Comparison of ENCODE assay signal across 16 mouse cellular contexts in genomic region chrX:122165179-122165578, GRCm38 (mm10).
DNase-seq lines count a peak whose midpoint lies in the region; TF ChIP-seq lines count a peak whose summit lies in the region.
"Had no signal": no experiment of that assay in that cellular context is flagged by ENCODE, and none has a peak within 500 bp of the region (broad histone marks: within the 10 kb centered on the region; RNA-seq: fewer than 3 reads in every experiment).

No protein-coding gene starts in this region.

- DNase-seq in layer of hippocampus, adult 2 months (ENCODE audit: low spot score in 2 of 2) = no peak
- no peak for DNase-seq in layer of hippocampus, adult 11-12 months (ENCODE audit: low spot score)
- no peak for DNase-seq in CH12.LX (ENCODE audit: extremely low read depth)
- DNase-seq in MEL (ENCODE audit: low read depth, low spot score) = peak; percentile 52
- DNase-seq in forelimb bud, embryonic 11.5 days (ENCODE audit: low read depth, low spot score) = peak; percentile 0
- DNase-seq in adrenal gland, adult 8-10 months = no peak
- DNase-seq in cerebellum, postnatal 25 days = no peak
- DNase-seq: adrenal gland, postnatal 14 days; cerebellum, adult 11-12 months; gastrocnemius, adult 2 months; kidney, adult 2 months had no signal

- peak; percentile 70 for TF ChIP-seq CTCF in layer of hippocampus, adult 2 months (conservative IDR thresholded peaks at IDR 0.05)
- TF ChIP-seq CTCF in CH12.LX (conservative IDR thresholded peaks at IDR 0.05 in 1 of 2, IDR thresholded peaks at IDR 0.05 in 1 of 2; ENCODE audit: low read depth in 2 of 2, low read length in 2 of 2) (no peak), MEL (IDR thresholded peaks at IDR 0.05 in 2 of 3, conservative IDR thresholded peaks at IDR 0.05 in 1 of 3; ENCODE audit: control insufficient read depth in 1 of 3, insufficient read depth in 1 of 3, low read depth in 2 of 3, low read length in 3 of 3, poor library complexity in 1 of 3, severe bottlenecking in 1 of 3) (peak in 2 of 3 experiments; percentile 26 to 71; a peak in 3 of 6 replicates)

- in situ Hi-C loops in CH12.LX (cut with MboI; ENCODE audit: low pct_ligation_motif_present, low pct_unique_long_range_greater_than_20kb, low sequenced_read_pairs) = no loop called here

- H3K36me3 ChIP-seq in CH12.LX (replicated peaks in 1 of 2; ENCODE audit: control insufficient read depth in 1 of 2, insufficient read depth in 1 of 2, low read length in 1 of 2) (no peaks in the 10 kb centered on the region), MEL (ENCODE audit: control insufficient read depth in 1 of 2, insufficient read depth in 2 of 2, low read length in 2 of 2) (no peaks in the 10 kb centered on the region)
- H3K36me3 ChIP-seq: embryonic facial prominence, embryonic 12.5 days; forebrain, embryonic 10.5 days; heart, embryonic 12.5 days; stomach, embryonic 15.5 days had no signal

- H3K4me1 ChIP-seq in CH12.LX (ENCODE audit: control insufficient read depth in 1 of 2, insufficient read depth in 2 of 2) (no peaks in the 10 kb centered on the region), MEL (ENCODE audit: control insufficient read depth in 1 of 2, insufficient read depth in 2 of 2, low read length in 2 of 2) (no peaks in the 10 kb centered on the region)
- H3K4me1 ChIP-seq: embryonic facial prominence, embryonic 12.5 days; forebrain, embryonic 10.5 days; heart, embryonic 12.5 days; megakaryocyte, embryonic 14.5 days; stomach, embryonic 15.5 days had no signal

- TF ChIP-seq RAD21 in CH12.LX (IDR thresholded peaks at IDR 0.05; ENCODE audit: low read depth, low read length) = peak; percentile 1
- peak; percentile 91 for TF ChIP-seq RAD21 in MEL (IDR thresholded peaks at IDR 0.05; ENCODE audit: low read depth, low read length)

- H3K4me3 ChIP-seq in layer of hippocampus, adult 2 months = no peak overlapping the region
- no peak overlapping the region for H3K4me3 ChIP-seq in CH12.LX (replicated peaks in 1 of 3; ENCODE audit: low read depth in 2 of 3, low read length in 2 of 3, poor library complexity in 1 of 3)
- H3K4me3 ChIP-seq in MEL (ENCODE audit: control insufficient read depth in 1 of 2, insufficient read depth in 1 of 2, low read depth in 2 of 2, low read length in 2 of 2) = no peak overlapping the region
- H3K4me3 ChIP-seq: embryonic facial prominence, embryonic 12.5 days; forebrain, embryonic 10.5 days; gastrocnemius, adult 2 months; heart, embryonic 12.5 days; megakaryocyte, embryonic 14.5 days; stomach, embryonic 15.5 days had no signal

- TF ChIP-seq EP300 in CH12.LX (IDR thresholded peaks at IDR 0.05; ENCODE audit: low read length) = no peak
- no peak for TF ChIP-seq EP300 in MEL (IDR thresholded peaks at IDR 0.05; ENCODE audit: low read depth in 1 of 2, low read length in 2 of 2)

- dilution Hi-C loops in CH12.LX (cut with MboI; ENCODE audit: extremely low pct_ligation_motif_present, extremely low pct_unique_long_range_greater_than_20kb, low sequenced_read_pairs) = no loop called here

- TF ChIP-seq POLR2A in CH12.LX (IDR thresholded peaks at IDR 0.05; ENCODE audit: low read depth, low read length) = no peak
- no peak for TF ChIP-seq POLR2A in MEL (IDR thresholded peaks at IDR 0.05; ENCODE audit: control insufficient read depth in 1 of 2, insufficient read depth in 1 of 2, low read depth in 1 of 2, low read length in 2 of 2, poor library complexity in 1 of 2)

- H3K9me3 ChIP-seq in CH12.LX (replicated peaks; ENCODE audit: low read length) (no peaks in the 10 kb centered on the region), MEL (replicated peaks; ENCODE audit: insufficient read depth, low read length) (no peaks in the 10 kb centered on the region)
- H3K9me3 ChIP-seq: embryonic facial prominence, embryonic 12.5 days; forebrain, embryonic 10.5 days; heart, embryonic 12.5 days; megakaryocyte, embryonic 14.5 days; stomach, embryonic 15.5 days had no signal

- H3K27me3 ChIP-seq in CH12.LX (replicated peaks) = no peaks in the 10 kb centered on the region
- H3K27me3 ChIP-seq in MEL (ENCODE audit: control insufficient read depth in 1 of 2, insufficient read depth in 2 of 2, low read length in 2 of 2) = no peaks in the 10 kb centered on the region
- H3K27me3 ChIP-seq: embryonic facial prominence, embryonic 12.5 days; heart, embryonic 12.5 days; megakaryocyte, embryonic 14.5 days; stomach, embryonic 15.5 days had no signal

- no peak overlapping the region for H3K27ac ChIP-seq in layer of hippocampus, adult 2 months
- H3K27ac ChIP-seq in CH12.LX (ENCODE audit: insufficient read depth, low read depth) = no peak overlapping the region
- no peak overlapping the region for H3K27ac ChIP-seq in MEL (ENCODE audit: control insufficient read depth, low read depth, low read length)
- H3K27ac ChIP-seq: embryonic facial prominence, embryonic 12.5 days; forebrain, embryonic 10.5 days; gastrocnemius, adult 2 months; stomach, embryonic 15.5 days had no signal

- H3K9ac ChIP-seq in CH12.LX (ENCODE audit: insufficient read depth, low read depth) = no peak overlapping the region
- H3K9ac ChIP-seq in MEL (ENCODE audit: control insufficient read depth, low read depth, low read length, poor library complexity, severe bottlenecking) = no peak overlapping the region
- H3K9ac ChIP-seq: embryonic facial prominence, embryonic 12.5 days; heart, embryonic 12.5 days; stomach, embryonic 15.5 days had no signal

- no peaks in the 10 kb centered on the region for H3K79me2 ChIP-seq in CH12.LX (replicated peaks; ENCODE audit: control insufficient read depth, extremely low read depth, insufficient read depth, poor library complexity, severe bottlenecking)
- H3K79me2 ChIP-seq in MEL (ENCODE audit: control insufficient read depth, insufficient read depth, low read length, poor library complexity) = no peaks in the 10 kb centered on the region

- no peak overlapping the region for H3K4me2 ChIP-seq in CH12.LX (ENCODE audit: insufficient read depth, low read depth, poor library complexity, severe bottlenecking)
- H3K4me2 ChIP-seq: embryonic facial prominence, embryonic 12.5 days; heart, embryonic 12.5 days; stomach, embryonic 15.5 days had no signal

TF ChIP-seq in CH12.LX, 34 proteins besides CTCF, POLR2A, EP300 and RAD21:
- TF ChIP-seq NELFE (IDR thresholded peaks at IDR 0.05; ENCODE audit: low read depth, low read length) (no peak), MEF2A (IDR thresholded peaks at IDR 0.05; ENCODE audit: borderline replicate concordance, low read depth, low read length) (no peak), CHD1 (IDR thresholded peaks at IDR 0.05; ENCODE audit: low read depth, low read length) (no peak), POLR2AphosphoS2 (IDR thresholded peaks at IDR 0.05; ENCODE audit: low read depth, low read length) (no peak), CHD2 (IDR thresholded peaks at IDR 0.05; ENCODE audit: low read length) (no peak), SMC3 (IDR thresholded peaks at IDR 0.05; ENCODE audit: low read depth, low read length) (no peak), HCFC1 (IDR thresholded peaks at IDR 0.05; ENCODE audit: low read depth, low read length) (no peak), USF2 (conservative IDR thresholded peaks at IDR 0.05; ENCODE audit: low read depth, low read length) (no peak), MAX (IDR thresholded peaks at IDR 0.05; ENCODE audit: low read length) (no peak), MYC (IDR thresholded peaks at IDR 0.05; ENCODE audit: low read depth, low read length) (no peak), USF1 (IDR thresholded peaks at IDR 0.05; ENCODE audit: low read depth, low read length) (no peak)
TF ChIP-seq in CH12.LX: peak in this region for 0.

TF ChIP-seq in MEL, 35 proteins besides CTCF, POLR2A, EP300 and RAD21:
- TF ChIP-seq KAT2A (conservative IDR thresholded peaks at IDR 0.05; ENCODE audit: low read depth, low read length) (no peak), GATA1 (IDR thresholded peaks at IDR 0.05; ENCODE audit: low read depth, low read length) (no peak), SMC3 (IDR thresholded peaks at IDR 0.05; ENCODE audit: low read depth, low read length) (peak; percentile 71), MAX (IDR thresholded peaks at IDR 0.05; ENCODE audit: low read length) (no peak), ZMIZ1 (IDR thresholded peaks at IDR 0.05; ENCODE audit: low read depth, low read length) (no peak), ELF1 (IDR thresholded peaks at IDR 0.05; ENCODE audit: low read depth, low read length) (no peak), ETS1 (IDR thresholded peaks at IDR 0.05; ENCODE audit: low read depth, low read length) (no peak), TCF12 (IDR thresholded peaks at IDR 0.05; ENCODE audit: low read depth, low read length) (no peak), JUND (IDR thresholded peaks at IDR 0.05; ENCODE audit: low read depth, low read length) (no peak), GABPA (IDR thresholded peaks at IDR 0.05; ENCODE audit: low read depth, low read length) (no peak), SIN3A (IDR thresholded peaks at IDR 0.05; ENCODE audit: low read length) (no peak), BHLHE40 (IDR thresholded peaks at IDR 0.05; ENCODE audit: borderline replicate concordance, low read depth, low read length) (no peak), ZC3H11A (IDR thresholded peaks at IDR 0.05; ENCODE audit: low read depth, low read length) (peak; percentile 77), USF2 (IDR thresholded peaks at IDR 0.05; ENCODE audit: borderline replicate concordance in 1 of 2, insufficient read depth in 1 of 2, low read depth in 1 of 2, low read length in 2 of 2) (no peak), MAFK (IDR thresholded peaks at IDR 0.05; ENCODE audit: borderline replicate concordance, low read depth, low read length) (no peak), RCOR1 (IDR thresholded peaks at IDR 0.05; ENCODE audit: low read depth, low read length) (no peak), POLR2AphosphoS2 (IDR thresholded peaks at IDR 0.05; ENCODE audit: low read length) (no peak), MEF2A (IDR thresholded peaks at IDR 0.05; ENCODE audit: extremely low read depth, insufficient replicate concordance, low read depth, low read length, poor library complexity, severe bottlenecking) (no peak), TAL1 (IDR thresholded peaks at IDR 0.05; ENCODE audit: low read length) (no peak), MXI1 (IDR thresholded peaks at IDR 0.05; ENCODE audit: low read depth, low read length) (no peak), CHD1 (IDR thresholded peaks at IDR 0.05; ENCODE audit: low read depth, low read length) (no peak), NELFE (IDR thresholded peaks at IDR 0.05; ENCODE audit: low read depth, low read length) (no peak), MYB (IDR thresholded peaks at IDR 0.05; ENCODE audit: low read depth, low read length) (no peak), ZNF384 (IDR thresholded peaks at IDR 0.05; ENCODE audit: low read depth, low read length) (peak; percentile 30; the same call in 1 of the 2 replicates), MAZ (IDR thresholded peaks at IDR 0.05; ENCODE audit: low read depth, low read length) (no peak), E2F4 (IDR thresholded peaks at IDR 0.05; ENCODE audit: borderline replicate concordance, low read depth, low read length) (no peak)

Comparison
In these comparisons a context has a peak if more than half of its experiments do, and no peak if none do; other contexts are left out.
1. DNase-seq: peak in MEL (single experiment) and forelimb bud, embryonic 11.5 days (single experiment); none in layer of hippocampus, adult 2 months (0 of 2), layer of hippocampus, adult 11-12 months (single experiment), CH12.LX (single experiment), adrenal gland, adult 8-10 months (single experiment) and cerebellum, postnatal 25 days (0 of 2).
2. CTCF ChIP-seq: peak in layer of hippocampus, adult 2 months (single experiment) and MEL (2 of 3); none in CH12.LX (0 of 2).